Mouse (Mus musculus): ENCODE measurements around the gene Gm38392.

Gene Gm38392

GRCm38 (mm10) chr3:88235616-88236015, 51.4 kb downstream of the Gm38392 start:
- DNase-seq (ENCODE audit: low spot score), result no peak

GRCm38 (mm10) chr3:88235216-88235615, 51.8 kb downstream of the Gm38392 start:
- no peak for DNase-seq (ENCODE audit: low spot score)

- DNase-seq (ENCODE audit: low spot score), result no peak
These were observed 53.0 kb downstream of the Gm38392 start for GRCm38 (mm10) chr3:88234041-88234440.

GRCm38 (mm10) chr3:88232851-88233649, 54.0 kb downstream of the Gm38392 start:
- no peak for DNase-seq (ENCODE audit: low spot score)

- DNase-seq (ENCODE audit: low spot score), result no peak
These were observed 54.7 kb downstream of the Gm38392 start for GRCm38 (mm10) chr3:88232301-88232702.

- DNase-seq (ENCODE audit: low spot score), result no peak
These were observed 55.9 kb downstream of the Gm38392 start for GRCm38 (mm10) chr3:88231061-88231641.

GRCm38 (mm10) chr3:88230262-88231047, 56.6 kb downstream of the Gm38392 start:
- DNase-seq (ENCODE audit: low spot score), result no peak

GRCm38 (mm10) chr3:88229526-88229925, 57.5 kb downstream of the Gm38392 start:
- DNase-seq (ENCODE audit: low spot score), result no peak

- no peak for DNase-seq (ENCODE audit: low spot score)
These were observed 58.1 kb downstream of the Gm38392 start for GRCm38 (mm10) chr3:88228906-88229305.

GRCm38 (mm10) chr3:88227976-88228375, 59.0 kb downstream of the Gm38392 start:
- DNase-seq (ENCODE audit: low spot score), result no peak

GRCm38 (mm10) chr3:88227260-88227659, 59.8 kb downstream of the Gm38392 start:
- no peak for DNase-seq (ENCODE audit: low spot score)

- no peak for DNase-seq (ENCODE audit: low spot score)
These were observed 60.7 kb downstream of the Gm38392 start for GRCm38 (mm10) chr3:88226101-88226845.

- DNase-seq (ENCODE audit: low spot score), result no peak
These were observed 62.1 kb downstream of the Gm38392 start for GRCm38 (mm10) chr3:88224929-88225328.

GRCm38 (mm10) chr3:88222446-88222845, 64.6 kb downstream of the Gm38392 start:
- no peak for DNase-seq (ENCODE audit: low spot score)

- no peak for DNase-seq (ENCODE audit: low spot score)
These were observed 65.3 kb downstream of the Gm38392 start for GRCm38 (mm10) chr3:88221519-88222390.

GRCm38 (mm10) chr3:88220842-88221241, 66.2 kb downstream of the Gm38392 start:
- peak; percentile 66 for DNase-seq (ENCODE audit: low spot score)

GRCm38 (mm10) chr3:88219940-88220339, 67.1 kb downstream of the Gm38392 start:
- DNase-seq (ENCODE audit: low spot score), result no peak

- DNase-seq (ENCODE audit: low spot score), result no peak
These were observed 69.3 kb downstream of the Gm38392 start for GRCm38 (mm10) chr3:88217679-88218078.

- DNase-seq (ENCODE audit: low spot score), result no peak
These were observed 70.3 kb downstream of the Gm38392 start for GRCm38 (mm10) chr3:88216534-88217326.

- DNase-seq (ENCODE audit: low spot score), result no peak
These were observed 70.9 kb downstream of the Gm38392 start for GRCm38 (mm10) chr3:88216116-88216515.
